Mouse (Mus musculus): ENCODE measurements around the gene Prickle2.
A peak's percentile ranks its signal among the peaks of the same experiment; 100 is the strongest.

The Prickle2 gene

DNA sequence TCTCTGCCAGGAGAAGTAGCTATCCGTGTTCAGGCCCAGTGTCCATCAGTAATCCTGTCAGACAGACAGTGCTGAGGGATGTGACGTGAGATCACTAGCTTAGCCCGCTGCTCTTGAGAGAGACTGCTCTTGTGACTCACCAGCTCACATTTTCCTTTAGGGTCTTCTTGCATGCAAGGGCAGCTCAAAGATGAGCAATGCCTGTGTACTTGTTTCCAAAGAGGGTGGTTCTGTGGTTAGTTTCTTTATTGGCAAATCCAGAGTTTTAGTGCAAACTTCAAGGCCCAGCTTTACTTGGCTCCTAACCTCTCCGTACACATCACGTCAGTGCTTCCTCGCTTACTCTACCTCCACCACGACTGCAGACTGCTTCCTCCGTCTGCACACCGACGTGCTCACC, 324.9 kb downstream of the Prickle2 start:
- DNase-seq (ENCODE audit: low spot score) = no peak

DNA sequence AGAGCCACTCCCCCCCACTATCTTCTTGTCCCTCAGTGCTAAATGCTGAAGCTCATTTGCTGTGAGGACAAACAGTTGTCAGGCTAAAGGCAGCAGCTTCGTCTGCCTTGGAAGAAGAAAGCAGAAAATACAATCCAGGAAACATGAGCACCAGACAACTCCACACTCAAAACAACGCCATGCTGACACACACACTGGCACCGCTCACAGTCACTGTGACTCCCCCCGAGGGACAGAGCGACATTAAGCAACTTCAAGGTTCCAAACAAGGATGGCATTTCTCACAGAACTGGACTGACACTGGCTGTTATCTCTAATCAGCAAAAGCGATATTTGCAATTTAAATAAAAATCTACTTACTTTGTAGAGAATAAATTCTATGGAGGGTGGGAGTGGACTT, 331.1 kb downstream of the Prickle2 start:
- no peak for DNase-seq (ENCODE audit: low spot score)

GRCm38 (mm10) chr6:92370896-92371295, 335.1 kb downstream of the Prickle2 start:
- no peak for DNase-seq (ENCODE audit: low spot score)

- no peak for DNase-seq (ENCODE audit: low spot score)
Measured at GRCm38 (mm10) chr6:92347278-92348028, 358.5 kb downstream of the Prickle2 start.

DNA sequence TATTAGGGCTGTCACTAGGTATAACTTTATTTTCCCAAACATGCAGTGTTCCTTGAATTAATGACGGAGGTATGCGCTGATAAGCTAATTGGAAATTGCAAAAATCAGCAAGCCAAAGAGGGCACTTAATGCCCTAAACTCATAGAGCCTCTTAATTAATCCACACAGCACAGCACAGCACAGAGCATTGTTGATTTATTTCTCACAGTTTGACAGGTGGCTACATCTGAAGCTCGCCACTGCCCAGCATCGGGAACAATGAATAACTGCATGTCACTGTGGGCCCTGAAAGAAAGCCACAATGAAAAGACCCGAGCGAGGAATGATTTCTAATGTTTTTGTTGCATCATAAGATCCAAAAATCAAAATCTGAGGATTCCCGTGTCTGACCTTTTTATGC, 359.2 kb downstream of the Prickle2 start:
- peak; percentile 7 for DNase-seq (ENCODE audit: low spot score)

DNA sequence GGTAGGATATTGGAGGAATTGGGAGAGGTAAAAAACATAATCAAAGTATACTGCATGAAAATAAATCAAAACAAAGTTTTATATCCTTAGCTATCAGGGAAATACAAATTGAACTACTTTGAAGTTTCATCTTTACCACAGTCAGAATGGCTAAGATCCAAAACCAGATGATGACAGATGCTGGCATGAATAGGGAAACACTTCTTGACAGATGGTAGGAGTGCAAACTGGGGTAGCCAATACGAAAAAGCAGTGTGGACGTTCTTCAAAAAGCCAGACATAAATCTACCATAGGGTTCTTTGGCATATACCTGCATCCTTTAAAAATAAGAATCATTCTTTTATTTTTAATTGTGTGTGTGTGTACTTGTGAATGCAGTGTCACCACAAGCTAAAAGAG, 360.8 kb downstream of the Prickle2 start:
- DNase-seq (ENCODE audit: low spot score) = no peak

- no peak for DNase-seq (ENCODE audit: low spot score)
Measured at GRCm38 (mm10) chr6:92344588-92344987, 361.4 kb downstream of the Prickle2 start.
